Mouse (Mus musculus): Measurements from ENCODE around the gene Rab29.
"Not testable (repeated sequence)": the region's sequence is repeated elsewhere in the genome, so short reads cannot be mapped to it uniquely, and the experiment has no call there.

The Rab29 gene

DNA sequence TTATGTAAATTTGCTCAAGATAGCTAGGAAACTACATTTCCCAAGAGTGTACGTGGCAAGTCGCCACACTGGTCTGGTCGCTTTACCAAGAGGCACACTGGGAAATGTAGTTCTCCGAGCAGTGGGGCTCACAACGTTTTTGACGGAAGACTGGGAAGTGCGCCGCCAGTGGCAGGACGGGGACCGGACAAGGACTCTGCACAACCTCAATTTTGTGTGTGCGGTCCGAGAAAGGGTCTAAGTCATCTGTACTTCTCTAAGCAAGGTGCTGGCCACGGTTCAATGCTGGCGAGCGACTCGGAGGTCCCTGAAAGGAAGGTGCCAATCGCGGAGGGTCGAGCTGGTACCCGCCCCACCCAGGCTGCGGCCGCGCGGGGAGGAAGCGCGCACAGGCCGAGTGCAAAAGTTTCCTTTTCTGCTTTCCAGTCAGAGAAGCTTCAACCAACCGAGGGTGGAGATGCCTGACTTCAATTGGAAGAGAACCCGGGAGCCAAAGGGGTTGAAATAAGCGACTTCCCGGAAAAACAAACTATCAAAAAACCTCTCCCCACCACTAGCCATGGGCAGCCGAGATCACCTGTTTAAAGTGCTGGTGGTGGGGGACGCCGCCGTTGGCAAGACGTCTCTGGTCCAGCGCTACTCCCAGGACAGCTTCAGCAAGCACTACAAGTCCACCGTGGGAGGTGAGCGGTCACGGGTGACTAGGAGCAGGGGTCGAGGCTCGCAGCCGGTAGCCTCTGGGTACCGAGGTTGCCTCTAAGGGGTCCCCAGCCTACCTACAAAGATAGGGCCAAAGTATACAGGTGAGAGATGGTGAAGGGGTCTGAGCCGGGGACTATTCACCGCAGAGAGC lies at the start of gene Rab29:
Gene Rab29, plus strand, starts transcription at position 132 of the 853 bp plus-strand sequence.
- peak; percentile 73 for DNase-seq

DNA sequence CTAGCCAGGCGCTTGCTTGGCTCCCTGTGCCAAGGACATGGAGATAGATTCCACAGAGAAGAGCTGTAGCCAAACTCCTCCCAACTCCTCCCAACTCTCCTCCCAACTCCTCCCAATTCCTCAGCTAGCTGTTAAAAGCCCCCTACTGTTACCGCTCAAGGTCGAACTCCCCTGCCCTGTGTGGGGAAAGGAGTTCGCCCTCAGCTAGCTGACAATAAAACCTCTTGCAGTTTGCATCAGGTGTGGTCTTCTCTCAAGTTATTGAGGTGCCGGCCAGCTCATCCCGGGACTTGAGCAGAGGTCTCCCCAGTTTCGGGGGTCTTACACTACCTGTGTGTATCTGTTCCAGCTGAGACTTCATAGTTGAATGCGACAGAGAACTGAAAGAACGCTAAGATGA lies 46.7 kb upstream of the Rab29 start:
- not testable (repeated sequence) for DNase-seq

DNA sequence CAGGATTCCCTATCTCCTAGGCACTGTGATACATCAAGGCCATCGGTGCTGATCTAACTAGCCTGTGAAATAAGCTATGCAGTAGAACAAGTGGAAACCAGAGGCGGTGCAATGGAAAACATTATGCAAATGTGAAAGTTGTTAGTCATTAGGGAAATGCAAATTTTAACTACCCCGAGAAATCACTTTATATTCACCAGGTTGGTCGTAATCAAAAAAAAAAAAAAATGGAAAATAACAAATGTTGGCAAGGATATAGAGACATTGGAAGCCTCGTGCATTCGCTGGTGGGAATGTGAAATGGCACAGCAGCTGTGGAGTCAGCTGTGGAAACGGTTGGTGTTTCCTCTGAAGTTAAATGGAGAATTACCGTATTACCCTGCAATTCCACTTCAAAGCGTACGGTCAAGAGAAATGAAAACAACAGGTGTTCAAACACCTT lies 46.1 kb upstream of the Rab29 start:
- no peak for DNase-seq

DNA sequence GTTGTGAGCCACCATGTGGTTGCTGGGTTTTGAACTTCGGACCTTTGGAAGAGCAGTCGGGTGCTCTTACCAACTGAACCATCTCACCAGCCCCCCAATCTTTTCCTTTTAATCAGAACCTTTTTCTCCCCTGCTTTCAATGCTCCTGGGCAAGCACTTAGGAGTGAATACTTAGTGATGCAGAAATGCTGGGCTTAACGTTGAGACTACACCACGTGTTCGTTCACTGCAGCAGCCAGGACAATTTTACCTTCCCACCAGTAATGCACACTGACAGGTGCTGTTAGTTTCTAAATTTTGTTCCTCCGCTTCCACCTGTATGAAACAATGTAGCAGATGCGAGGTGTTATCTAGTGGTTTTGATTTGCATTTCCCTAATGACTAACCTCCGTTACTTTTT lies 44.7 kb upstream of the Rab29 start:
- no peak for DNase-seq

DNA sequence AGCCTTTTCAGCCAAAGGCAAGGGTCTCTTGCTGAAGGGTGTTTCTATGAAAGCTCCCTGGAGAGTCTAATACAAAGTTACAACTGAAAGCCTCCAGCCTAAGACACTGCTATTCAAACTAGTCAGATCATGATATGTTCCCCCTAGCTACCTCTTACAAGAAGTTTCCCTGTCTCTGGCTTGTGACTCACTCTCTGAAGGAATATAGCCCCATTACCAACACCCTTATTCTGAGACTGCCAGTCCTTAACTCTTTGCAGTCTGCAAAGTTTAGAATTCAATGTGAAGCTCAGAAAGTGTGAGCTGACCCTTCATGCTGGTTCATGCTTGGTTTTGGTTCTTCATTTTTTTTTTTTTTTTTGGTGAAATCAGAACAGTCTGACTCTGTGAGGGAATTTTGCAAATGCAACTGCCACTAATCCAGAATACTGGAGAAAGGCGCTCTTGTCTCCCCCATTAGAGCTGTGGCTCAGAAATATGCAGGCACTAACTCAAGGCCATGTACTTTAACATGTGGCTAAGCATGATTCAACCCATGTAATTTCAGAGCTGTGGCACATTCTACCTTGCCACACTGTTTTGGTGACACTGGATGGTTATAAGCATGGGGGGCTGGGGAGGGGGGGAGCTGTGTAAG lies 44.0 kb upstream of the Rab29 start:
- DNase-seq, result no peak

DNA sequence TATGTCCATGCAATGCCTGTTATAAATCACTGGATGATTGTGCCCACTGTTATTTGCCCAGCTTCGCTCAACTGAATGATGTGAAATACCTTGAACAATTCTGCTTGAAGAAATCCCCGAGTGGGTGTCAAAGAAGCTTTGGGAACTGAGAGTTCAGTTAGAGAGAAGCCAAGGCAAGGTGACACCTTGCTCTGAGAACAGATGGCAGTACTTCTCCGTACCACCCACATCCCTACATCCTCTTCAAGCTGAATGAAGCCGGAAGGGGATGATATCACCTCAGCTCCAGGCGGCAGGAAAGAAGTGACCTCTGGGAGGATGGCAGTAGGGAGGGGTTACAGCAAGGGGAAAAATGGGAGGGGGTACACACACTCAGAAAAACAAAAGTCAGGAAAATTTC lies 43.5 kb upstream of the Rab29 start:
- DNase-seq, result no peak

DNA sequence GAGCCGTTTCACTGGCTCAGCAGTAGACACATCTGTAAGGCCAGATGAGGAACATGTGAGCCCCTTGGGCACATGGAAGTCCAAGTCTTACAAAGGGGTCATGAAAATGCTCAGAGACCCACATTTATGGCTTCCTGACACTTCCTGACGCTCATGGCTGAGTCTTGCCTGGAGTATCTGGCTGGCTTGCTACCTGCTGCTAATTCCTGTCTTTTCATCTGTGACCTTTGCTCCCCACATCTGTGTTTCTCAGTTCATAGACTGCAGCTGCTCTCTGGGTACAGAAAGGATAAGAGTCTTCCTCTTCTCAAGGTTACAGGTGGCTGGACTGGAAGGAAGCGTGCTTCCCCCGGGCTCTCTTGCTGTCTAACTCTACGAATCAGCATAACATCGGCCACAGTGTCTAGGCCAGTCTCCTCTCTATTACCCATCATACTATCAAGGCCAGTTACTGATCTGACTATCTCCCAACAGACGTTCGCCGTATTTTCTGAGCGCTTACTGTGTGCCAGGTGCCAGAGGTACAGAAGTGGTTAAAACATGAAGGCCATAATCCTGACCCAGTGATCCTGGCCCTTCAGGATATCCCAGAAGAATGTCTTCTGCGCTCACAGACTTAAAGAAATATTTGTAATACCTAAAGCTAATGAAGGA lies 42.4 kb upstream of the Rab29 start:
- no peak for DNase-seq

DNA sequence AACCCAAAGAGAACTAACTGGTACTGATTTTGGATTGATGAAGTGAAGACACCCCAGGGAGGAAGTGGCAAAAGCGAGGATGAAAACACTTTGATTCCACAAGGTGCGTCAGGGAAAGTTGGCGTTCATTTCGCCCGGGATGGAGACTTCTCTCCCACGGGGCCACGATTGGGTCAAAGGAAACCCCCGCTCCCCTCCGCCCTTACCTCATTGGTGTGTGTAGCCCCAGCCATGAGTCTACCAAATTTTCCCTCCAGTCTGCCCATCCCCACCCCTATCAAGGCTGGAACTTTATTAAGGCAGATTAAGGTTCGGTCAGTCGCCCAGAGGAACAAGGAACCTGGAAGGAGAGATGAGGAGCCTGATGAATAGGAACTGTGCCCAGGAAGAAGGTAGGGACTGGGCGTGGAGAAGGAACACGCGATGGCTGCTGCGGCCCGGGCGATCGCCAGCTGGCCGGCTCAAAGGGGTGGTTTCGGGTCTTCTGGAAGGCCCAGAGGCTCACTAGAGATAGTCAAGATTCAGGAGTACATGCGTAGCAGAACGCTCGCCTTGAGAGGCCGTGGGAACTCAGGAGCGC lies 39.7 kb upstream of the Rab29 start, which contains the start of gene Slc41a1:
Gene Slc41a1, plus strand, starts transcription at position 287 of the 580 bp plus-strand sequence.
- no peak for DNase-seq

DNA sequence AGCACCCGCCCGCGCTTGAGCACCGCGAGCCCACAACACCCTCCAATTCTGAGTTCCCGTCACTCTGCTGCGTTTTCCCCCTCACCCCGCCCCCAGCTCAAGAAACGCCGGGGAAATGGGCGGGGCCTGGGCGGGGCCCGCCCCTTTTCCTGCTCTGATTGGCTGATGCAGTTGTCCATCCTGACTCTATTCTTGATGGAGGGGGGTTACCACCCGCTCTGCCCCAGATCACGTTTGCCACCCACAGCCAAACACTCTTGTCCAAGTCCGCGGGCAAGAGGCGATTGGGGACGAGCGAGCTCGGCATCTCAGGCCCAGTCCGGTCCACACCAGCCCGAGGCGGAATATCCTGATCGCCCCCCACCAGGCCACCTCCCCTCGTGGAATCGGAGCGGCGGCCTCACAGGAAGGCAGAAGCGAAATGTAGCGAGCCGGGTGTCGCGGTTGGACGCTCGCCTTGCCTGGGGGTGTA lies 39.2 kb upstream of the Rab29 start:
- DNase-seq, result peak; percentile 96

DNA sequence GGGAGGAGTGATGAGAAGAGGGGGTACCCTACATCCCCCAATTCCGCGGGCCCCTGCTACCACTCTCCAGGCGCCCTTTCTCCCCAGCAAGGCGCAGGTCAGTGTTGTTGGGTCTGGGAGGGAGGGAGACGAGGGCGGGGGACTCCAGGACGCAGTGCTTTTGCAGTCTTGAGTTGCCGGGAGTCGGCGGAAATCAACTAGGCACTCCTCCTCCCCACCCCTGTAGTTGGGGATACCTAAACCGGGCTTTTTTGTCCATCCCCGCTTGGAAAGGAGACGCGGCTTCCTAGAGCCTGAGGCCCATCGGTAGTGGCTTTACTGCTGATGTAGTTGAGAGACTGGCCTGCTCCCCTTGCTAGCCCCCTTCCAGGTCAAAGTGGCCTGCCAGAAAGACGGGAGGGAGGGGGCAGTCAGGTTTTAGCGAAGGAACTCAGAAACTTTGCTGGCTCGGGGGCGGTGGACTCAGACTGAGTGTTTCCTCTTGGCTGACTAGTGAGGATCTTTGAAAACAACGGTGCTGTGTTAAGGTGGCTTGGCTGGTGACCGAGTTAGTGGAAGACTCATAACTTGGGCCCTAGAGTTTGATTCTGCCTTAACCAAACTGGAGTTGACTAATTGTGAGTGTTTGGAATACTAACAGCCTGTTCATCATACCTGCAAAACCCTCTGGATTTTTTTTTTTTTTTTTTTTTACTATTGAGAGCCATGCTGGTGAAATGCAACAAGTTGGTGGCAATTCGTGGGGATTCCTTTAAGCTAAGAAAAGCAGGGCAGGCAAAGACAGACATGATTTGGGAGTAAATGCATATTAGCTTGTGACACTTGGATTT lies 38.5 kb upstream of the Rab29 start:
- no peak for DNase-seq

DNA sequence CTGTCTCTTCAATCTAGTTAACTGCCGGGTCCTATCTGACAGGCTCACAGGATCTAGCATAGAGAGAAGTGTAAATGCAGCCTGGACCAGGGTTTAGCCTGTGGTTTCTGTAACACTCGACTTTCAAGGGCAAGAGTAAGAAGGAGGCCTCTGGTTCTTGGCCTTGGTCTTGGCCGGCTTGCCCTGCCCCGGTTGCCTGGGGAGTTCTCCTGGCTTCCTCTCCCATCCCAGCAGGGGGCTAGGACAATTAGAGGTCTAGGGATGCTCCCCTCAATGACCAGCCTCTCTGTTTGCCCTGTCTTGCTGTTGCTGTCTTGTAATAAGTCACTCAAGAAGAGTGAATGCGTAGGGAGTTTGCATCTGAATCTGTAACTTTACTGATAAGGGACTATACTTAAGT lies 37.7 kb upstream of the Rab29 start:
- peak; percentile 50 for DNase-seq

DNA sequence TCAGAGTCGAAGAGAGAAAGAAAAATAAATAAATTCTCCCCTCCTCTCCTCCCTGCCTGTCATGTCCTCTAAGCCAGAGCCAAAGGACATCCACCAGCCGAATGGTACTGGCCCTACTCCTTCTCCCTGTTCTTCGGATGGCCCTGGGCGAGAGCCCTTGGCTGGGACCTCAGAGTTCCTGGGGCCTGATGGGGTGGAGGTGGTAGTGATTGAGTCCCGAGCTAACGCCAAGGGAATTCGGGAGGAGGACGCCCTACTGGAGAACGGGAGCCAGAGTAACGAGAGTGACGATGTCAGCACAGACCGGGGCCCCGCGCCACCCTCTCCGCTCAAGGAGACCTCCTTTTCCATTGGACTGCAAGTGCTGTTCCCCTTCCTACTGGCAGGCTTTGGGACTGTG lies 36.5 kb upstream of the Rab29 start:
- DNase-seq, result no peak

DNA sequence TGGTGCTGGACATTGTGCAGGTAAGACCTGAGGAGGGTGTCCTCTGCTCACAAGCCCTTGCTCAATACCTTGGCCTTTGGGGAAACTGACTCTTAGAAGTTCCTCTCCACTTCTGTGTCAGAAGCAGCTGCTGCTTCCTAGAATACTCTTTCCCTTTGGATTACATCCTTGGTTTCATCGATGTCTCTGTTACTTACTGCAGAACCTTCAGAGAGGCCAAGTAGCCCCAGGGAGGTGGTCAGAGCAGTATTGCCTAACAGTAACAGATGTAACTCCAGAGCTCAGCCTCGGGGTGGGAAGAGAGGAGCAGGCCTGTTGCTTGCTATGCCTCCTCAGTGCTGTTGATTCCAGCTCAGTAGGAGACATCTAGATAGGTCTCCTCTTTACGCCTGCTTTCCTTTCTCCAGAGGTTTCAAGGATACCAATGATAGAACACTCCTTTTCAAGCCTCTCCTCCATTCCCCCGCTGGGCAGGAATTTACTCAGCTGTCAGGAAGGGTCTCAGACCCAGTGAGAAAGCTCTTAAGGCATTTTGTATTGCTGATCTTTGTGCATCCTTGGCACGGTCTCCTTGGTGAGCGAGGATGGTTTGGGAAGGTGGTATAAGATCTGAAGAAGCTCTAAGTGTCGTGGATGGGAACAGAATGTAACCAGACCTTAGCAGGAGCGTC lies 35.9 kb upstream of the Rab29 start:
- DNase-seq, result no peak

DNA sequence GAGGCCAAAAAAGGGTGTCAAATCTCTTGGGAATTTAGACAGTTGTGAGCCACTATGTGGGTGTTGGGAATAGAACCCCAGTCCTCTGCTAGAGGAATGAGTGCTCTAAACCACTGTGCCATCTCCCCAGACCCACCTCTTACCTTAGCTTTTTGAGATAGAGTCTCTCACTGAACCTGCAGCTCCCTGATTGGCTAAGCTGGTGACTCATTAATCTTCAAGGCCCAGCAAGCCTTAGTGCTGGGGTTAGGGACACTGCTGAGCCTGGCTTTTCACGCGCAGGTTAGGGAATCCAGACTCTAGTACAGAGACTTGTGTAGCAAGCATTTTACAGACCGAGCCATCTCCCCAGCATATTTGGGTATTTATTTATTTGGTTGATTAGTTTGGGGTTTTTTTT lies 30.0 kb upstream of the Rab29 start:
- no peak for DNase-seq

DNA sequence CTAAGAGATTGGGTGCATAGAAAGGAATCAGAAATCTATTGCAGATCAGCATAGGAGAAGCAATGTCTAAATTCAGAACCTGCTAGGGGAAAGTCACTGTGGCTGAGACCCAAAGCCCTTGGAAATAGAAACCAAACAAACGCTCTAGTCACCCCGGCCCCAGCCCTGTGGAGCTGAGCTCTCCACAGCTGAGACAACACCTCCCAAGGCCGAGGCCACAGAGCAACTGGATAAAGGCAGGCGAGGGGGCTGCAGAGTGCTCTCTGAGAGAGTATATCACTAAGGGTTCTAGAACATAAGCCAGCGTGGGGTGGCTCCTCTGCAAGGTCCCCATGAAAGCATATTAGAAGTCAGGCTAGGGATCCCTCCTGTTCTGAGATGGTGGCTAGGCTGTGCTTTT lies 28.5 kb upstream of the Rab29 start:
- no peak for DNase-seq

DNA sequence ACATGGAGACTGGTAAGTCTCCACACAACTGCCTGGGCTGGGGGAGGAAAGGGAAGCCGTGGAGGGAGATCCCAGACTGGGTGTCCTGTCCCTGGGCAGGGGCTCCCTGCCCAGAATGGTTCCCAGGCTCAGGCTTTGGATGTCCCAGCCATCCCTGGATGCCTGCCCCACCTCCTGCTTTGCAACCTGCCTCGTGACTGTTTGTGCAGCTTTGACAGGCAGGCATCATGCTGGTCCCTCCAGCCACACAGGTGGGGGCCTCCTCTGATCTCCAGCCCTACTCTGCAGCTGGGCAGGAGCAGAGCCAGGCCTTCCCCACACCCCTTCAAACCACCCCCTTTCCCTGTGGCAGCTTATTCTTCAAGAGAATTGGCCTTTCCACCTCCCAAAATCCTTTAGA lies 27.7 kb upstream of the Rab29 start:
- peak; percentile 47 for DNase-seq

DNA sequence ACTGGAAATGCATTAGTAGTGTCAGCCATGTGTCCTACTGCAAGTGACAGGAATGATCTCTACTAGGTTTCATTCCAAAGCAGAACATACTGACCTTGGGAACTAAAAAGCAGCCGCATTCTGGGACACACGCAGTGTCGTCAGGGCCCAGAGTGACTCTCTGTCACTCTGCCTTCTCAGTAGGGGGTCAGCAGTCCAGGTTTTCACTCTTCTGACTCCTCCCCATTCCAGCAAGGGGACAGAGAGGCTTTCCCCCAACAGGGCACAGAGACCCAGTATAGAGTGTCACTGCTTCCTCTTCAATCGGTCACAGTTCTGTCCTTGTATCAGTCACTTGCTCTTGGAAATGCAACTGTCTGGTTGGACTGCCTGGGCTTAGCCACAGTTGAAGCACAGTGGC lies 24.8 kb upstream of the Rab29 start:
- no peak for DNase-seq

DNA sequence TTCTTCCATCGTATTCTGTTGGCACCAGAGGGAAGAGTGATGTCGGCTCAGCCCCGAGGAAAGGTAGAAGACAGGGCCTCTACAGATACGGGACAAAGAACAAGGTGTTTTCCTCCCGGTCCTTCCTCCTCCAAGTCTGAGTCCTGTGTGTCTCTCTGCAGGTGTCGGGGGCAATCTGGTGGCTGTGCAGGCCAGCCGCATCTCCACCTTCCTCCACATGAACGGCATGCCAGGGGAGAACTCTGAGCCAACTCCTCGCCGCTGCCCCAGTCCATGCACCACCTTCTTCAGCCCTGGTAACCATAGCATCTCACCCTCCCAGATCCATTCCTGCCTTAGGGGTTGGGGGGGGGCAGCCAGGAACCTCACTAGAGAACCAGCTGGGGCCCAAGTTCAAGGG lies 23.3 kb upstream of the Rab29 start:
- DNase-seq, result peak; percentile 51

DNA sequence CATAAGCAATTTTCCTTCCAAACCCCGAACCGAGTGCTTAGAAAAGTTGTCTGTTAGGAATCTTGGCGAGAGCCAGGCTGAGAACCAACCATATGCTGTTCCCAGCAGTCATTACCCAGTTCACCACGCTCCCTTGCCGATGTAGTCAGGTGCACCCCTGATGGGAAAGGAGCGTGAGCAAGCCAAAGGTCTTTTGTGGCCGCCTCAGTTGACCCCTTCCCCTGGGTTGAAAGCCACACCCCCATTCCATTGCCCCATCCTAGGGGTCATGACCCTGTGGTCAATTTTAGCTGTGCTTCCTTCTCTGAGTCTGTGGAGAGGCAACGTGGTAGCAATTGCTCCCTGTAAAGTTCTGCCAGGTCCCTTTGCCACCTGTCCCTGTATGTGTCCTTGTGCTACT lies 22.1 kb upstream of the Rab29 start:
- no peak for DNase-seq

DNA sequence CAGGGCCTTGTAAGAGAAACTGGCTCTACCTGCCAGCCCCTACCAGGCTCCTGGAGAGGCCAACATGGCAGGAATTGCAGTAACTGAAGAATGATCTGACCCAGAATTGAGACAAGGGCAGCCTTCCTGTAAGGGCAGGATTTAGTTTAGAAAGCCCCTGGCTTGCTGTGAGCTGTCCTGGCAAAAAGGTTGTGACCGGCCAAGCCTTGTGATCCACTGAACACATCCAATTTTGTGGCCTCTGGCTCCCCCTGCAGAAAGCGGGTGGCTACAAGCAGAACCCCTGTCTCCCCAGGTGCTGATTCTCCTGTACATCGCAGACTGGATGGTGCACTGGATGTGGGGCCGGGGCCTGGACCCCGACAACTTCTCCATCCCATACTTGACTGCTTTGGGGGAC lies 20.8 kb upstream of the Rab29 start:
- DNase-seq, result peak; percentile 81

DNA sequence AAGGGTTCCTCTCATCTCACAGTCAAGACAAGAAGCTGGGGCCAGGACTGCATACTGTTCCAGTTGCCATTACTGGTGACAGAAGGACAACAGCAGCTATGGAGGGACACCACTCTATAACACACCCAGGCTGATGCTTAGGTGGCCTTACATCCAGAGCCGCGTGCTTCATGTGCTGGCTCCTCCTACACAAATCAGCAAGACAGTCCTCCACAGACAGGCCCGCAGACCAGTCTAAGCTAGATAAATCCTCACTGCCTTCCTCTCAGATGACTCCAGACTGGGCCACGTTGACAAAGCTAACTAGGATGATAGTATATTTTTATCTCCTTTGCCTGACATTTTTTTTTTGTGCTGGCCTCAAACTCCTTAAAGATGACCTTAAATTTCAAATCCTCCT lies 5.2 kb upstream of the Rab29 start:
- no peak for DNase-seq

DNA sequence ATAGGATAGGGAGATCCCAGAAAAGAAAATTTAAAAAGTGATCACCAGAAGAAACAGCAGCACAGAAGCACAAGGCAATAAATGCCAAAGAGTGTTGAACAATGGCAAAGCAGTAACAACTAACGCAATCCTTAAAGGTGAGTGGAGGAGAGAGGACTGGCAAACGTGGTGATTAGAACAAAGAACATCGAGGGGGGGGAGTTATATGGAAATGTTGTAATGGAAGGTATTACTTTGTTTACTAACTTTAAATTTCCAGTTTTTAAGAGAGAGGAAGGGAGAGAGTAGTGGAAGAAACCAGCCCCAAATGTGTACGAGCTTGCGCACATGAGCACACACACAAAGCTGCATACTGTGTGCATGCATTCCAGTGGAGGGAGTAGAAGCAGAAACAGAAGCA lies 1.4 kb upstream of the Rab29 start:
- no peak for DNase-seq
